Mouse (Mus musculus): Measurements from ENCODE around the gene Crym. TPM values are rescaled to one million over a fixed set of nuclear protein-coding genes. Genes with fewer than 3 reads are reported as not detected.
A peak's percentile ranks its signal among the peaks of the same experiment; 100 is the strongest.

Crym gene
- polyA plus RNA-seq (2016; fragmentation: Nextera tagmentation; extraction: Ambion mirVana), result 2.3 and 5.5 TPM in 2 replicates

- H3K4me3 ChIP-seq, result peak within 1 kb of the TSS; percentile 50
- DNase-seq (ENCODE audit: low spot score), result no peak
- 2% methylated on average over 26 of the region's 26 CpGs for WGBS
- peaks cover 12% of the 10 kb centered on the region for H3K4me1 ChIP-seq
- 0 out of 2 replicates have a peak within 1 kb of the TSS, but pooled peaks have one; percentile 32 for H3K27ac ChIP-seq
- peaks cover 45% of the 10 kb centered on the region for H3K27me3 ChIP-seq (ENCODE audit: insufficient read depth, poor library complexity, severe bottlenecking)
- H3K36me3 ChIP-seq, result no peaks in the 10 kb centered on the region
- H3K9me3 ChIP-seq, result no peaks in the 10 kb centered on the region
Measured at GRCm38 (mm10) chr7:120201771-120202170, at the start of gene Crym. Gene Crym, minus strand, starts transcription at chr7:120202111.

- no peaks in the 10 kb centered on the region for H3K4me1 ChIP-seq
- H3K27me3 ChIP-seq (ENCODE audit: insufficient read depth, poor library complexity, severe bottlenecking), result no peaks in the 10 kb centered on the region
- no peak overlapping the region for H3K4me3 ChIP-seq
- no peak for DNase-seq (ENCODE audit: low spot score)
- no peaks in the 10 kb centered on the region for H3K36me3 ChIP-seq
- no peaks in the 10 kb centered on the region for H3K9me3 ChIP-seq
- no peak overlapping the region for H3K27ac ChIP-seq
Measured at GRCm38 (mm10) chr7:120241092-120241491, 39.2 kb upstream of the Crym start.

GRCm38 (mm10) chr7:120228541-120228940 lies 26.6 kb upstream of the Crym start:
- Histone ChIP-seq H3K4me3 (no peak overlapping the region), H3K27ac (no peak overlapping the region), H3K4me1 (no peaks in the 10 kb centered on the region), H3K9me3 (no peaks in the 10 kb centered on the region), H3K27me3 (ENCODE audit: insufficient read depth, poor library complexity, severe bottlenecking) (no peaks in the 10 kb centered on the region), H3K36me3 (no peaks in the 10 kb centered on the region)
- DNase-seq (ENCODE audit: low spot score), result no peak

GRCm38 (mm10) chr7:120205989-120206388 lies 4.1 kb upstream of the Crym start:
- no peak for DNase-seq (ENCODE audit: low spot score)
- no peak overlapping the region for H3K27ac ChIP-seq
- WGBS, result 36% methylated on average over 9 of the region's 9 CpGs

GRCm38 (mm10) chr7:120203789-120204188 lies 1.9 kb upstream of the Crym start, which contains the start of gene Abca14:
Gene Abca14, plus strand, starts transcription at chr7:120203961.
- Histone ChIP-seq H3K9me3 (no peaks in the 10 kb centered on the region), H3K27me3 (ENCODE audit: insufficient read depth, poor library complexity, severe bottlenecking) (peaks cover 45% of the 10 kb centered on the region), H3K27ac (no peak within 1 kb of the TSS), H3K4me1 (peaks cover 12% of the 10 kb centered on the region), H3K4me3 (no peak within 1 kb of the TSS), H3K36me3 (no peaks in the 10 kb centered on the region)
- peak; percentile 81 for DNase-seq (ENCODE audit: low spot score)
- 5% methylated on average over 26 of the region's 26 CpGs for WGBS

More at GRCm38 (mm10) chr7:120205989-120206388, 4.1 kb upstream of the Crym start:
- Histone ChIP-seq H3K9me3 (no peaks in the 10 kb centered on the region), H3K4me3 (no peak overlapping the region), H3K27me3 (ENCODE audit: insufficient read depth, poor library complexity, severe bottlenecking) (peaks cover 26% of the 10 kb centered on the region), H3K4me1 (peaks cover 10% of the 10 kb centered on the region), H3K36me3 (no peaks in the 10 kb centered on the region)

GRCm38 (mm10) chr7:120201231-120201744 lies 623 bp downstream of the Crym start:
- no peak for DNase-seq (ENCODE audit: low spot score)
- WGBS, result 4% methylated on average over 14 of the region's 14 CpGs
- peaks cover 12% of the 10 kb centered on the region for H3K4me1 ChIP-seq
- H3K4me3 ChIP-seq, result peak overlapping the region; percentile 50
- no peaks in the 10 kb centered on the region for H3K36me3 ChIP-seq
- no peaks in the 10 kb centered on the region for H3K9me3 ChIP-seq
- no peak overlapping the region for H3K27ac ChIP-seq
- H3K27me3 ChIP-seq (ENCODE audit: insufficient read depth, poor library complexity, severe bottlenecking), result peaks cover 45% of the 10 kb centered on the region

GRCm38 (mm10) chr7:120195207-120195606 lies 6.7 kb downstream of the Crym start:
- DNase-seq (ENCODE audit: low spot score), result no peak
- no peak overlapping the region for H3K27ac ChIP-seq
- 81% methylated on average over 4 of the region's 4 CpGs for WGBS
- no peaks in the 10 kb centered on the region for H3K9me3 ChIP-seq
- H3K27me3 ChIP-seq (ENCODE audit: insufficient read depth, poor library complexity, severe bottlenecking), result peaks cover 12% of the 10 kb centered on the region
- H3K4me1 ChIP-seq, result no peaks in the 10 kb centered on the region
- H3K4me3 ChIP-seq, result no peak overlapping the region
- no peaks in the 10 kb centered on the region for H3K36me3 ChIP-seq

GRCm38 (mm10) chr7:120192816-120193215 lies 9.1 kb downstream of the Crym start:
- H3K36me3 ChIP-seq, result no peaks in the 10 kb centered on the region
- DNase-seq (ENCODE audit: low spot score), result no peak
- H3K4me1 ChIP-seq, result no peaks in the 10 kb centered on the region
- no peaks in the 10 kb centered on the region for H3K27me3 ChIP-seq (ENCODE audit: insufficient read depth, poor library complexity, severe bottlenecking)
- no peaks in the 10 kb centered on the region for H3K9me3 ChIP-seq
- no peak overlapping the region for H3K27ac ChIP-seq
- 66% methylated on average over 6 of the region's 6 CpGs for WGBS
- no peak overlapping the region for H3K4me3 ChIP-seq

- H3K9me3 ChIP-seq, result no peaks in the 10 kb centered on the region
- 62% methylated on average over 3 of the region's 3 CpGs for WGBS
- DNase-seq (ENCODE audit: low spot score), result no peak
- no peaks in the 10 kb centered on the region for H3K27me3 ChIP-seq (ENCODE audit: insufficient read depth, poor library complexity, severe bottlenecking)
- no peaks in the 10 kb centered on the region for H3K36me3 ChIP-seq
- H3K4me1 ChIP-seq, result no peaks in the 10 kb centered on the region
- H3K27ac ChIP-seq, result no peak overlapping the region
- H3K4me3 ChIP-seq, result no peak overlapping the region
Measured at GRCm38 (mm10) chr7:120192207-120192606, 9.7 kb downstream of the Crym start.

- Histone ChIP-seq H3K4me3 (no peak overlapping the region), H3K27me3 (ENCODE audit: insufficient read depth, poor library complexity, severe bottlenecking) (no peaks in the 10 kb centered on the region), H3K4me1 (no peaks in the 10 kb centered on the region), H3K36me3 (no peaks in the 10 kb centered on the region), H3K9me3 (no peaks in the 10 kb centered on the region), H3K27ac (no peak overlapping the region)
- 24% methylated on average over 8 of the region's 8 CpGs for WGBS
- no peak for DNase-seq (ENCODE audit: low spot score)
Measured at GRCm38 (mm10) chr7:120190150-120190665, 11.7 kb downstream of the Crym start.

- 70% methylated on average over 8 of the region's 8 CpGs for WGBS
- no peak for DNase-seq (ENCODE audit: low spot score)
- H3K36me3 ChIP-seq, result no peaks in the 10 kb centered on the region
- H3K4me1 ChIP-seq, result no peaks in the 10 kb centered on the region
- H3K4me3 ChIP-seq, result no peak overlapping the region
- no peaks in the 10 kb centered on the region for H3K9me3 ChIP-seq
- H3K27ac ChIP-seq, result no peak overlapping the region
- no peaks in the 10 kb centered on the region for H3K27me3 ChIP-seq (ENCODE audit: insufficient read depth, poor library complexity, severe bottlenecking)
Measured at GRCm38 (mm10) chr7:120189369-120190149, 12.4 kb downstream of the Crym start.

- Histone ChIP-seq H3K27me3 (ENCODE audit: insufficient read depth, poor library complexity, severe bottlenecking) (no peaks in the 10 kb centered on the region), H3K4me3 (no peak overlapping the region), H3K9me3 (no peaks in the 10 kb centered on the region), H3K4me1 (no peaks in the 10 kb centered on the region), H3K27ac (no peak overlapping the region), H3K36me3 (no peaks in the 10 kb centered on the region)
- DNase-seq (ENCODE audit: low spot score), result no peak
- WGBS, result 89% methylated on average over 5 of the region's 5 CpGs
Measured at GRCm38 (mm10) chr7:120188946-120189345, 13.0 kb downstream of the Crym start.

- Histone ChIP-seq H3K4me1 (no peaks in the 10 kb centered on the region), H3K36me3 (no peaks in the 10 kb centered on the region), H3K27me3 (ENCODE audit: insufficient read depth, poor library complexity, severe bottlenecking) (no peaks in the 10 kb centered on the region), H3K4me3 (no peak overlapping the region), H3K9me3 (no peaks in the 10 kb centered on the region), H3K27ac (no peak overlapping the region)
- DNase-seq (ENCODE audit: low spot score), result no peak
Measured at GRCm38 (mm10) chr7:120182891-120183290, 19.0 kb downstream of the Crym start.
